Mouse (Mus musculus) gastrocnemius, postnatal 4 days (tissue): ENCODE measurements around the gene Ets2. TPM values are rescaled to one million over a fixed set of nuclear protein-coding genes. Genes with fewer than 3 reads are reported as not detected.

Experiments
- DNase-seq, 2 experiments: peaks; one replicate each; pipeline ENCODE4 v3.0.0; 2021 to 2022; ENCODE audit warnings: low spot score in 2 of 2, mixed read lengths in 2 of 2
- long read RNA-seq, 2 experiments: library from polyadenylated mRNA; stranded (forward); transcript quantifications; one replicate each; pipeline ENCODE4 v2.0.0; 2021
- total RNA-seq, 2 experiments: library from RNA; stranded (reverse); gene quantifications; 2 replicates each; pipeline ENCODE4 v1.2.3; 2021

Ets2 gene
- 10 to 100 TPM; 72.6 to 74.5 TPM for total RNA-seq
- long read RNA-seq, experiment 1, transcript Ets2-201 (10 exons, 3,890 nt), result major isoform, 13 of 18 reads
- long read RNA-seq, experiment 1, partial matches to known transcripts, result 3 of 18 reads
- long read RNA-seq, experiment 1, other reads (novel, unspliced or antisense), result 1 of 18 reads
- long read RNA-seq, experiment 2, transcript Ets2-201 (10 exons, 3,890 nt), result major isoform, 17 of 26 reads
- long read RNA-seq, experiment 2, partial matches to known transcripts, result 2 of 26 reads
- long read RNA-seq, experiment 2, other reads (novel, unspliced or antisense), result 1 of 26 reads

- peak; percentile 86 to 92 for DNase-seq
These were observed at the start of gene Ets2 for GRCm38 (mm10) chr16:95701802-95702561. Gene Ets2 (plus strand): TSS chr16:95702075.

DNA sequence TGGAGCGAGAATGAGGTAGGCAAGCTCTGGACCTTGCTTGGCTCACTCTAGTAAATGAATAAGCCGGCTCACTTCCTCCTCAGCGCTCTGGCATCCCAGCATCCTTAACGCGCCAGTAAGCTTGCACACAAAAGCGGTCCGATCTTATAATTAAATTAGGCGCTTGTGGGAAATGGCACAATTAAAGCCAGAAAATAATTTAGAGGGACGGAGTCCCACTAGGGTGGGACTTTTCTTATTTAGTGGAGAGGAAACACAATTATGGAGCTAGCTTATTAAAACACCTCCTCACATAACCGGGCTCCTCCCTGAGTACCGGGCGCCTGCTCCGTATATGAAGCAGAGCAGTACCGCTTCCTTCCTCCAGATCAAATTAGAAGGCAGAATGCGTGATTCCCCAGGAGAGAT lies 47.7 kb upstream of the Ets2 start:
- no peak for DNase-seq

DNA sequence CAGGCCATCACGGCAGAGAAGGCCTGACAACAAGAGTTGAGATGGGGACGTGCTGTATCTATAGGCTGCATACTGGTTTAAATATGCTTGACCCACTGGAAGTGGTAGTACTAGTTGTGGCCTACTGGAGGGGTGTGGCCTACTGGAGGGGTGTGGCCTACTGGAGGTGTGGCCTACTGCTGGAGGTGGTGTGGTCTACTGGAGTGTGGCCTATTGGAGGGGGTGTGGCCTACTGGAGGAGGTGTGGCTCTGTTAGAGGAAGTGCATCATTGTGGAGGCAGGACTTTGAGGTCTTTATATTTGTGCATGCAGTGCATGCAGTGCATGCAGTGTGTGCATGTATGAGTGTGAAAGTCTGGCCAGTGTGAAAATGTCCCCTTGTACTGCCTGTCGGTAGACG lies 45.3 kb upstream of the Ets2 start:
- no peak for DNase-seq

DNA sequence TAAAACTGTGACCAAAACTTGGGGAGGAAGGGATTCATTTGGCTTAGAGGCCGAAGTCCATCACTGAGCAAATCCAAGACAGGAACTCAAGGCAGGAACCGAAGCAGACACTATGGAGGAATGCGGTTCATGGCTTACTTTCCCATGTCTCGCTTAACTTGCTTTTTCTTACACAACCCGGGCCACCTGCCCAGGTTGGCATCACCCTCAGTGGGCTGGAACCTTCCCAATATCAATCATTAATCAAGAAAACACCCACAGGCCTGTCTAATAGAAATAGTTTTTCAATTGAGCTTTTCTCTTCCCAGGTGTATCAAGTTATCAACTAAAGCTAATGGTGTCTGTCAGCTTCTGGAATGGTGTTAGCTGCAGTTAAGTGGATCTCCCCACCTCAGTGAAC lies 44.7 kb upstream of the Ets2 start:
- DNase-seq, result no peak

DNA sequence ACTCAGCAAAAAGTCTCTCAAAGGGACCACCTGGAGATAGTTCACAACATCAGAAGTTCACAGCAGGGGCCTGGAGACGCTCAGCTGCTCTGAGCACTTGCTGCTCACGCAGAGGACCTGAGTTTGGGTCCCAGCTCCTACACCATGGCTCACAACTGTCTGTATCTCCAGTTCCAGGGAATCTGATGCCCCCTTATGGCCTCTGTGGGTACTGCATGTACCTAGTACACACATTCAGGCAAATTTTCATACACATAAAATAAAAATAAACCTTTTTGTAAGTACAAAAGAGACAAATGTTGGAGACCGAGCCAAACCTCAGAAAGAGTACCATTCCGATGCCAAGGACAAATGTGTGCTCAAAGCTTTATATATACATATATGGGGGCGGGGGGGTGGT lies 44.1 kb upstream of the Ets2 start:
- no peak for DNase-seq

- peak in 1 of 2 experiments; percentile 32 for DNase-seq
These were observed 42.9 kb upstream of the Ets2 start for GRCm38 (mm10) chr16:95658836-95659430.

DNA sequence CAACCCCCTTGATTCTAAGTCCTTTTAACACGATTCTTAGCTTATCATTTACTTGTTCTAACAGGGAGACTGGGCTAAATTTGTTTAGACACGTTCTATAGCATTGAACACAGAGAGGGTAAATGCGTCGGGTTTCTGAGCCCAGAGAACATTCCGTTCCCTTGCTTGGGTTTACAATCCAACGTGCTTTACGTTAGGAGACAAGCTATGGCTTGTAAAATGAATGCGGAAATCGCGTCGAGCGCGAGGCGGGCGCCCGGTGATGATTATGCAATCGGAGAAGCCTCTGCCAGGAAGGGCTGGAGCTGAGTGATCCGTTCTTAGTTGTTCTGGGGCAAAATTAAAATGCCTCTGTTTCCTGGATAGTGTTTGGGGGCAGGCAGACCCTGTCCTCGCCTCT lies 42.4 kb upstream of the Ets2 start:
- no peak for DNase-seq

GRCm38 (mm10) chr16:95660909-95661308 lies 41.0 kb upstream of the Ets2 start:
- no peak for DNase-seq

DNA sequence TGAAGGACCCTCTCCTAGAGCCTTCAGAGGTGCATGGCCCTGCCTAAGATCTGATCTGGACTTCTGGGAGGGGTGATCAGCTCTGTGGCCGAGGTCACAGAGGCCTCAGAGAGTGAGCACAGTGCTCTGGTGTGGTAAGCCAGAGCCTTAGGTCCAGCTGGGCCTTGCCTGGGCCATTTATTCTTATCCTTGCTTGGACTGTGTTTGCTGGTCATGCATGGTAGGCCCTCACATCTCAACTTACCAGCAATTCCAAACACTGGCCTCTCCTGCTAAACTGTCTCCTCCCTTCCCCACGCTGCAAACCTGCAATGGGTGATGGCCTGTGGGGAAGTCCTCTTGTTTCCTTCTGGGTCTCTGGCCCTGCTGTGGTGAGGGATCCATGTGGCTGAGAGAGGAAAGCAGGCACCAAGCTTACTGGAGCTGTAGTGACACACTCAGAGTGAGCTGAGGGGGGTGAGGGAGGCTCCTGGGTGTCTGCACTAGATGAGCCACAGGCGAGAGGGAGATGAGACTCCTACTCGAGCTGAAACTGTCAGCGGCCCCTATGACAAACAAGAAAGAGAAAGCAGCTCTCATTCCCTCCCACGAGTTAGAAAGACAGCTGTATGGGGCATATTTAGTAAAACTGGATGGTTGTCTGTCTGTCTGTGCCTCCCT lies 36.3 kb upstream of the Ets2 start:
- no peak for DNase-seq

DNA sequence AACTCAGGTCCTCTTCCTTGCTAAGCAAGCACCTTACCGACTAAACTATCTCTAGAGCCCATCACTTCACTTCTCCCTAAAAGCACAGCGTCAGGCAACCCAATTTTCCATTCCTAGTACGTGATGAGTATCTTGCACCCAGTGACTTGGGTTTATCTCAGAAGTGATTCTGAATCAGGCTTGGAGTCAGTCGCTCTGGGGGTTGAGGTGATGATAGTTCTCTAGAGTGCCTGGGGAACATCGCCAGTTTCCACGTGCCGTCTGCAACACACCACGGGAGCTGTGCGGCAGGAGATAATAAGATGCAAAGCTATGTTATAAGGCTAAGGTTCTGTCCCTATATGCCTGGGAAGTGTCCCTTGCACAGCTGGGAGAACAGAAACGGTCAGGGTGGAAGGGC lies 35.6 kb upstream of the Ets2 start:
- DNase-seq, result no peak

- no peak for DNase-seq
These were observed 34.3 kb upstream of the Ets2 start for GRCm38 (mm10) chr16:95667395-95668150.

GRCm38 (mm10) chr16:95668151-95668993 lies 33.5 kb upstream of the Ets2 start:
- DNase-seq, result no peak

GRCm38 (mm10) chr16:95674452-95674921 lies 27.4 kb upstream of the Ets2 start:
- peak in 1 of 2 experiments; percentile 27 for DNase-seq

DNA sequence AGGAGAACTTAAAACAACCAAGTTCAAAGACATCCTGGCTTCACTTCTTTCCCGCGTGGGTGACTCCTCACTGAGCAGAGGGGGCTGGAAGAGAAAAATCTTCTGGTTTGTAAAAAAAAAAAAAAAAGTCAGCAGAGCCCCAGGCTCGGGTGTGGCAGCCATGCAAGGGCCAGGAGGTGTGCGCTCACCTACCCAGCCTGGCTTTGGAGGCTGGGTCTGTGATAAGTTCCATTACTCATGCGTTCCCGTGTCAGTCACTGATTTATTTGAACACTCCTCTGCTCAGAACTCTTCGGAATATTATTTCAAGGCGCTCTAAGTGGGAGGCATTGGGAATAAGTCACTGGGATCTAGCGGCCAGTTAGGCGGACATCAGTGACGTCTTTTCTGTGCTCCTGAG lies 26.7 kb upstream of the Ets2 start:
- no peak for DNase-seq

DNA sequence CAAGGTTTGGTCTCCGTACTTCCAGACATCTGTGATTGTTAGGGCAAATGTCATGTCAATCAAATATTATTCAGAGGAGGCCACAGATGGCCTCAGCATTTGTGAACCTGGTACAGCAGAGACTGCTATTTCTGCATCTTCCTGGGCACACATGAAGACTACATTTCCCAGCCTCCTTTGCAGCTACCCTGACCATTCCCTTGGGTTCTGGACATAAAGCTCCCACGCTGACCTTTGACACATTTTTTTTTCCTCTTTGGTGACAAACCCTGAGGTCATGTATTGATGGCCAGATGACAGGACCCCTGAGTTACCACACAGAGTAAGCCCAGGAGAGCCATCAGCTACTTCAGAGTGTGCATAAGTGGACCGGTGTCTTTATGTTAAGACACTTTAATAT lies 25.2 kb upstream of the Ets2 start:
- DNase-seq, result no peak

DNA sequence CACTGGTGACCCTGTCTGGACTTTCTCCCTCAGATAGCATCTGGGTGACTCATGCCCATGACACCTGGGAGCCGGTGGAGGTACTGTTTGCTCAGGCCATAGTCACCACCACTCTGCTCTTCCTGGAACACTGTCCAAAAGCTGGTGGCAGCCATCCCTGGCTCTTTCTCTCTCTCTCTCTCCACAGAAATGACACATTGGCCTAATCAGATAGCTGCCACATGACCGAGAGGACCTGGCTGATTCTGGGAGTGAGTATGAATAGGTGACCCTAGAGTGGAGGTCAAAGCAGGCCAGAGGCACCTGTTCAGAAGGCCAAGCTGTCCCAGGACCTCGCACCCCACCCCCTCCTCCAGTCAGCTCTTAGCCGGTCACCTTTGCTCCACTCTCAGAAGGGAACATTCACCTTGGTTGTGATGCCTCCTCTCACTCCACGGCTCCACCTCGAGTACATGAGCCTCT lies 19.4 kb upstream of the Ets2 start:
- no peak for DNase-seq

DNA sequence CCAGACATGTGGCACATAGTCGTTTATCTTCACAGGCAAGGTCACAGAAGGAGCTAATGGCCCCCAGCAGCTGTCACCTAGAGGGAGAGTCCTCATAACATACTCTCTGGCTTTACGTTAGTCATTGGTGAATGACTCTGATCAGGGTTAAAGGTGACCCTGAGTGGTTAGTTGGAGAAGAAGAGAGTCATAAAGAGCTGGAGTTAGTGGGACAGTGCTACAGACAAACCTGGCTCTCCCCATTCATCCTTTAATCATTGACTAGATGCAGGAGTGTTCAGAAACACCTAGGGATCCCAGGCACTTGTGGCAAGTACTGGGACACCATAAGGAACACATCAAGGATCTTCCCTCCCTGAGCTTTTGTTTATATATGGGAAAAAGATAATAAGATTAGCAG lies 16.1 kb upstream of the Ets2 start:
- no peak for DNase-seq

GRCm38 (mm10) chr16:95686246-95686645 lies 15.6 kb upstream of the Ets2 start:
- DNase-seq, result no peak

- DNase-seq, result no peak
These were observed 15.0 kb upstream of the Ets2 start for GRCm38 (mm10) chr16:95686901-95687300.

DNA sequence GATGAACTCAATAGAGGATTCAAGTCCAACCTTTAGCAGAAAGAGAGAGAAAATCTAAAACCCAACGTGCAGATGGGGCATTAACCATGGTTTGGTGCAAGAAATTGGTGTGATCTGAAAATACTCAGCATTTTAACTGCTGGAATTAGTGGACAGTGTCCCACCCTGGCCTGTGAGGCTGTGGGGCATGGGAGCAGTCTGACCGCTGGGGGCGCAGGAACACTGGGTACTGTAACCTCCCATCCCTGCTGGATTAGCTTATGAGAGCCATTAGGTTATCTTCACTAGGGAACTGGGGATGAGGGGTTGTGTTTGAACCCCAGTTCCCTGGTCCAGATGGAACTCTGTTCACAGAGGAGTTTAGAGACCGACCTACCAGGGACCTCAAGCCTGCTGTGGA lies 13.9 kb upstream of the Ets2 start:
- DNase-seq, result no peak
